Mouse (Mus musculus): ENCODE measurements around the gene Ankrd36.
A peak's percentile ranks its signal among the peaks of the same experiment; 100 is the strongest.

Gene Ankrd36

GRCm38 (mm10) chr11:5691775-5692174 is 122.3 kb downstream of the Ankrd36 start:
- peak; percentile 41 to 73 for DNase-seq

GRCm38 (mm10) chr11:5700808-5701207 is 131.3 kb downstream of the Ankrd36 start:
- DNase-seq = no peak

- DNase-seq = no peak
Measured at GRCm38 (mm10) chr11:5701300-5701699, 131.8 kb downstream of the Ankrd36 start.

GRCm38 (mm10) chr11:5701821-5702220 is 132.3 kb downstream of the Ankrd36 start:
- no peak for DNase-seq

- no peak for DNase-seq
Measured at GRCm38 (mm10) chr11:5702271-5702956, 132.9 kb downstream of the Ankrd36 start.

DNA sequence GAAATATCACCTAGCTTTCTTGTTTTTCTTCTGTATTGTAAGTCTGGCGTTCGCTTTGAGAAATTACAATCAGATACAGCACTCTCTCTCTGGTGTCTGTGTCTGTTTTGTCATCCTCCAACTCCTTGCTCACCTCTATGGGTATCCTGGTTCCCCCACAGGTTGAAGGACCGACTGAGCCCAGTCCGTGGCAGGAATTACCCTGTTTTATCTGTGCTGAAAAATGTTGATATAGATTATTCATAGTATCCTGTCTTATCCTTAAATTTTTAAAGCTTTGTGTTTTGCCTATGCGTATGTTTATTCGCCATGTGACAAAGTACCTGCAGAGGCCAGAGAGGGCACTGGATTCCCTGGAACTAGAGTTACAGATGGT is 133.5 kb downstream of the Ankrd36 start:
- DNase-seq = no peak

GRCm38 (mm10) chr11:5703341-5703740 is 133.9 kb downstream of the Ankrd36 start:
- no peak for DNase-seq

GRCm38 (mm10) chr11:5705972-5706371 is 136.5 kb downstream of the Ankrd36 start:
- no peak for DNase-seq

- peak; percentile 23 to 57 for DNase-seq
Measured at GRCm38 (mm10) chr11:5706874-5707529, 137.5 kb downstream of the Ankrd36 start.

GRCm38 (mm10) chr11:5707530-5708353 is 138.3 kb downstream of the Ankrd36 start:
- DNase-seq = peak; percentile 93 to 98

DNA sequence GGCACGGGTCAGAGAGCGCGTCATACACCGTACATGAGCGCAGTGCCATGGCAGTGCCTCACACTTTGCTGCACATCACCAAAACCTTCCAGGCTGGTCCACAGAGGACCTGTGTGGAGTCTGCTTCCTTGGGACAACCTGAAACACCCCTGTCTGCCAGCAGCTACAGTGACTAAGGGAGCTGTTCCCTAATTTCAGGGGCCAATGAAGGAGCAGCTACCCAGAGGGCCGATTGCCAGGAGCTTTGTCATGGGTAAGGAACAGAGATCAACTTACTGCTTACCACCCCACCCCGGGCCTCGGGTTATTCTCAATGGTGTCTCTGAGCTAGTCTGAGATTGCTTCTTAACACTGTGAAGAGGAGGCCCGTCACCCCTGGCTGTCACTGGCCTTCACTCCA is 145.7 kb downstream of the Ankrd36 start:
- DNase-seq = no peak

GRCm38 (mm10) chr11:5715630-5716105 is 146.2 kb downstream of the Ankrd36 start, which contains the start of gene Mrps24:
Gene Mrps24, minus strand, starts transcription at chr11:5715680.
- DNase-seq = no peak

DNA sequence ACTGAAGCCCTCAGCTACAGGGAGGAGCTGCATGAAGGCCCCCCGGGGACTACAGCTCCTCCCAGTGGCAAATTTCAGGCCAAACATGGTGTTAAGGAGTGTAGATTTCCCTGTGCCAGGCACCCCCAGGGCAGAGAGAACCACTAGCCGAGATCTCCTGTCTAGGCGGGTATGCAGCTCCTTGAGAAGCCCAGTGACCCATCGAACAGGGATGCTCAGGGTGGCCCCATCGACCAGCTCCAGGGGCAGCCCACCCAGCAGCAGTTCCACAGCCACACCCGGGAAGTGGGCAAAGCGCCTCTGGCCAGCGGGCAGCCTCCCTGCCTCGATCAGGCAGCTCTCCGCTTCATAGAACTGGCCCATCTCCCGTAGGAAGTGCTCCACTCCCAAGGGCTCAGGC is 146.8 kb downstream of the Ankrd36 start:
- no peak for DNase-seq

- DNase-seq = no peak
Measured at GRCm38 (mm10) chr11:5716938-5717705, 147.6 kb downstream of the Ankrd36 start.

GRCm38 (mm10) chr11:5718611-5719354 is 149.3 kb downstream of the Ankrd36 start:
- DNase-seq = no peak

GRCm38 (mm10) chr11:5729582-5729981 is 160.1 kb downstream of the Ankrd36 start:
- DNase-seq = no peak

DNA sequence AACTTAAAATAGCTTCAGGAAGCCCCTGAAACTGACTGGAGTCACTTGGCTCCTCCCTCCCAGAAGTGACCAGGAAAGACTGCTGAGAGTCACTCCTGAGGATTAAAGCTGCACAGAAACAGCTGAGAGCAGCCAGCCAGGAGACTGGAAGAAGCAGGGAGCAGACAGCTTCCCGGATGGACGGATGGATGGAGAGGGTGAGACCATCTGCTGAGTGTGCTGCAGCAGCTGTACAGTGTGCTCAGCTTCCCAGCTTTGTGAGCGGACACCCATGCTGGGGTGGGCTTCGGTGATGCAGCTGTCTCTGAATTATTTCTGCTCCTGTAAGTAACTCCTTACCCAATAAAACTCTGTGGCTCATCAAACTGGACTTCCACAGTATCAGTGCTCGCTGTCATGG is 162.9 kb downstream of the Ankrd36 start:
- no peak for DNase-seq

GRCm38 (mm10) chr11:5734323-5734722 is 164.8 kb downstream of the Ankrd36 start:
- DNase-seq = peak in 1 of 2 experiments; percentile 20

- DNase-seq = peak in 1 of 2 experiments; percentile 21
Measured at GRCm38 (mm10) chr11:5737137-5737536, 167.7 kb downstream of the Ankrd36 start.
